Mouse (Mus musculus): ENCODE data around the gene Gnpat. TPM values are rescaled to one million over a fixed set of nuclear protein-coding genes. Genes with fewer than 3 reads are reported as not detected.

The Gnpat gene
- polyA plus RNA-seq, 1 experiment from 2014 or later = 109 TPM

- Histone ChIP-seq H3K4me3 (no peak overlapping the region), H3K27me3 (replicated peaks) (no peaks in the 10 kb centered on the region), H3K4me2 (peak overlapping the region; percentile 7), H3K36me3 (peaks cover 6% of the 10 kb centered on the region; the same call in 1 of the 2 replicates), H3K4me1 (replicated peaks) (peaks cover 90% of the 10 kb centered on the region), H3K9ac (no peak overlapping the region), H3K27ac (ENCODE audit: poor library complexity, severe bottlenecking) (peak overlapping the region; percentile 78), H3K9me3 (replicated peaks) (no peaks in the 10 kb centered on the region)
- WGBS = 29% methylated on average over 14 of the region's 14 CpGs
- ATAC-seq (ENCODE audit: insufficient number of reproducible peaks, low FRiP score) = no peak
These were observed 62.9 kb downstream of the Gnpat start for GRCm38 (mm10) chr8:124925544-124926266.

- Histone ChIP-seq H3K4me1 (replicated peaks) (peaks cover 86% of the 10 kb centered on the region), H3K4me3 (no peak overlapping the region), H3K9ac (no peak overlapping the region), H3K27ac (ENCODE audit: poor library complexity, severe bottlenecking) (peak overlapping the region; percentile 78), H3K27me3 (replicated peaks) (no peaks in the 10 kb centered on the region), H3K36me3 (peaks cover 10% of the 10 kb centered on the region; the same call in 1 of the 2 replicates), H3K4me2 (peak overlapping the region; percentile 7), H3K9me3 (replicated peaks) (no peaks in the 10 kb centered on the region)
- ATAC-seq (ENCODE audit: insufficient number of reproducible peaks, low FRiP score) = peak; percentile 46
- 24% methylated on average over 10 of the region's 10 CpGs for WGBS
These were observed 63.5 kb downstream of the Gnpat start for GRCm38 (mm10) chr8:124926351-124926771.

DNA sequence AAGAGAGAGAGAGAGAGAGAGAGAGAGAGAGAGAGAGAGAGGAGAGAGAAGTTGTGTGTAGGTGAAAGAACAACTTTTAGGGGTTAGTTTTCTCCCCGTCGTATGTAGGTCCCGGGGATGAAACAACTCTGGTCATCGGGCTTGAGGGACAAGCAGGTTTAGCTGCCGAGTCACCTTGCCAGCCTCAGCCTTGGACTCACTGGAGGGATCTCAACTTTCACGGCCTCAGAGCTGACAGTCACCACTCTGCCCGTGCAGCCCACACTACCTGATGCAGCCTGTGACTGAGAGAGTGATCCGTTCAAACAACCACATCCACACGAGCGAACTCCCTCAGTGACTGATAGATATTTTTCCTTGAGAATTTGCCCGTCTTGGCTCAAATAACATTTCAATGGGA, 66.2 kb downstream of the Gnpat start:
- H3K4me1 ChIP-seq (replicated peaks) = peaks cover 67% of the 10 kb centered on the region

GRCm38 (mm10) chr8:124930086-124930485, 67.3 kb downstream of the Gnpat start:
- Histone ChIP-seq H3K27me3 (replicated peaks) (no peaks in the 10 kb centered on the region), H3K4me1 (replicated peaks) (peaks cover 65% of the 10 kb centered on the region), H3K9ac (no peak overlapping the region)

More for the DNA sequence above, 66.2 kb downstream of the Gnpat start:
- H3K4me2 ChIP-seq = no peak overlapping the region
- no peak overlapping the region for H3K4me3 ChIP-seq
- H3K9me3 ChIP-seq (replicated peaks) = no peaks in the 10 kb centered on the region
- WGBS = 78% methylated on average over 11 of the region's 11 CpGs
- H3K27ac ChIP-seq (ENCODE audit: poor library complexity, severe bottlenecking) = no peak overlapping the region
- H3K9ac ChIP-seq = no peak overlapping the region
- peaks cover 11% of the 10 kb centered on the region; the same call in 1 of the 2 replicates for H3K36me3 ChIP-seq
- no peak for ATAC-seq (ENCODE audit: insufficient number of reproducible peaks, low FRiP score)
- no peaks in the 10 kb centered on the region for H3K27me3 ChIP-seq (replicated peaks)

GRCm38 (mm10) chr8:124930649-124931048, 67.8 kb downstream of the Gnpat start:
- WGBS = 91% methylated on average over 4 of the region's 4 CpGs
- H3K36me3 ChIP-seq = peaks cover 11% of the 10 kb centered on the region; the same call in 1 of the 2 replicates

More at GRCm38 (mm10) chr8:124930086-124930485, 67.3 kb downstream of the Gnpat start:
- Histone ChIP-seq H3K36me3 (peaks cover 11% of the 10 kb centered on the region; the same call in 1 of the 2 replicates), H3K9me3 (replicated peaks) (no peaks in the 10 kb centered on the region), H3K27ac (ENCODE audit: poor library complexity, severe bottlenecking) (peak overlapping the region; percentile 71), H3K4me3 (no peak overlapping the region), H3K4me2 (peak overlapping the region; percentile 8)
- WGBS = 60% methylated on average over 13 of the region's 13 CpGs
- no peak for ATAC-seq (ENCODE audit: insufficient number of reproducible peaks, low FRiP score)

GRCm38 (mm10) chr8:124932435-124932834, 69.6 kb downstream of the Gnpat start:
- Histone ChIP-seq H3K9me3 (replicated peaks) (no peaks in the 10 kb centered on the region), H3K36me3 (peaks cover 16% of the 10 kb centered on the region; the same call in 1 of the 2 replicates), H3K27ac (ENCODE audit: poor library complexity, severe bottlenecking) (0 out of 2 replicates have a peak overlapping the region, but pooled peaks have one; percentile 18), H3K9ac (no peak overlapping the region), H3K4me3 (no peak overlapping the region), H3K4me2 (no peak overlapping the region), H3K27me3 (replicated peaks) (no peaks in the 10 kb centered on the region), H3K4me1 (replicated peaks) (peaks cover 54% of the 10 kb centered on the region)
- ATAC-seq (ENCODE audit: insufficient number of reproducible peaks, low FRiP score) = no peak
- 60% methylated on average over 3 of the region's 3 CpGs for WGBS

More at GRCm38 (mm10) chr8:124930649-124931048, 67.8 kb downstream of the Gnpat start:
- ATAC-seq (ENCODE audit: insufficient number of reproducible peaks, low FRiP score) = no peak
- Histone ChIP-seq H3K9ac (no peak overlapping the region), H3K9me3 (replicated peaks) (no peaks in the 10 kb centered on the region), H3K4me3 (no peak overlapping the region), H3K4me2 (peak overlapping the region; percentile 8; the same call in 1 of the 2 replicates), H3K27me3 (replicated peaks) (no peaks in the 10 kb centered on the region), H3K27ac (ENCODE audit: poor library complexity, severe bottlenecking) (peak overlapping the region; percentile 71), H3K4me1 (replicated peaks) (peaks cover 63% of the 10 kb centered on the region)

GRCm38 (mm10) chr8:124935116-124935515, 72.3 kb downstream of the Gnpat start:
- WGBS = 78% methylated on average over 5 of the region's 5 CpGs
- Histone ChIP-seq H3K9me3 (replicated peaks) (no peaks in the 10 kb centered on the region), H3K4me3 (no peak overlapping the region), H3K4me1 (replicated peaks) (peaks cover 43% of the 10 kb centered on the region), H3K4me2 (no peak overlapping the region), H3K27me3 (replicated peaks) (no peaks in the 10 kb centered on the region), H3K27ac (ENCODE audit: poor library complexity, severe bottlenecking) (no peak overlapping the region), H3K36me3 (peaks cover 16% of the 10 kb centered on the region), H3K9ac (no peak overlapping the region)
- no peak for ATAC-seq (ENCODE audit: insufficient number of reproducible peaks, low FRiP score)

GRCm38 (mm10) chr8:124936699-124937098, 73.9 kb downstream of the Gnpat start:
- Histone ChIP-seq H3K27me3 (replicated peaks) (no peaks in the 10 kb centered on the region), H3K9ac (no peak overlapping the region), H3K4me3 (no peak overlapping the region), H3K9me3 (replicated peaks) (no peaks in the 10 kb centered on the region), H3K36me3 (peaks cover 23% of the 10 kb centered on the region), H3K27ac (ENCODE audit: poor library complexity, severe bottlenecking) (peak overlapping the region; percentile 82), H3K4me1 (replicated peaks) (peaks cover 45% of the 10 kb centered on the region), H3K4me2 (no peak overlapping the region)
- ATAC-seq (ENCODE audit: insufficient number of reproducible peaks, low FRiP score) = no peak
- 95% methylated on average over 10 of the region's 10 CpGs for WGBS

DNA sequence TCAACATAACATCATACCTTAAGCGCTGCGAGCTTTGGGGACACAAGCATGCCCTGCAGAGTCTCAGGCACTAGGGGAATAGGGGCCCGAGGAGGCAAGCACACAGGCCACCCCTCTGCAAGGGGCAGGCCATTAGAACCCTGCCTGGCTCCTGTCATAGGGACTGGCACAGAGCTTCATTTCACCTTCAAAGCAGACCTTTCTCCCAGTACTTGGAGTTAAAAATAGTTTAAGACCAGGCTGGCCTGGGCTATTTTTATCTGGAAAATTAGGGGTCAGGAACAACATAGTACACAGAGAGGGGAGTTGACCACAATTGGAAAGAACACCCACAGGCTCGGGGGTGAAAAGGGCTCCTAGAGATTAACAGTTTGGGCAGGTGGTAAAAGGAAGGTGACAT, 74.5 kb downstream of the Gnpat start:
- H3K4me1 ChIP-seq (replicated peaks) = peaks cover 48% of the 10 kb centered on the region
- H3K9ac ChIP-seq = no peak overlapping the region
- H3K36me3 ChIP-seq = peaks cover 24% of the 10 kb centered on the region
- H3K4me3 ChIP-seq = no peak overlapping the region
- H3K27me3 ChIP-seq (replicated peaks) = no peaks in the 10 kb centered on the region
- H3K27ac ChIP-seq (ENCODE audit: poor library complexity, severe bottlenecking) = peak overlapping the region; percentile 82
- no peak overlapping the region for H3K4me2 ChIP-seq
- ATAC-seq (ENCODE audit: insufficient number of reproducible peaks, low FRiP score) = no peak
- H3K9me3 ChIP-seq (replicated peaks) = no peaks in the 10 kb centered on the region
- 62% methylated on average over 4 of the region's 4 CpGs for WGBS

Data from heart, embryonic 12.5 days (tissue).